Mouse (Mus musculus): ENCODE data around the gene Wdr35.

DNA sequence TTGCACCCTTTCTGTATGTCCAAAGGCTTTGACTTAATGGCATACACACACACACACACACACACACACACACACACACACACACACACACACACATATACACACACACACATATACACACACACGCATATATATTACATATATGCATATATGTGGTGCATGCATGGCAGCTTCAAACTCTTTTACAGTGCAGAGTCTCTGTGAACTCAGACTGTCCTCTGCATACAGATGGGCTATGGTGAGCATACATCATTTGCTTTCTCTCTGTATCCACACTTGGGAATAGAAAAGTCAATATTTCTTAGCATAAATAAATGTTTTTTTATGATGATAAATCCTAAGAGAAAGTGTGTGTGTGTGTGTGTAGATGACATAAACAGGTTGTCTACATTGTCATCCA lies 97.4 kb downstream of the Wdr35 start:
- TF ChIP-seq GATA1 (IDR thresholded peaks at IDR 0.05; ENCODE audit: low read length) (no peak), TAL1 (IDR thresholded peaks at IDR 0.05; ENCODE audit: low read length) (no peak)
